Mouse (Mus musculus): ENCODE measurements around the gene Rgs9. TPM values are rescaled to one million over a fixed set of nuclear protein-coding genes. Genes with fewer than 3 reads are reported as not detected.

The Rgs9 gene
- polyA plus RNA-seq, 1 experiment from 2014 or later = 1.7 TPM

DNA sequence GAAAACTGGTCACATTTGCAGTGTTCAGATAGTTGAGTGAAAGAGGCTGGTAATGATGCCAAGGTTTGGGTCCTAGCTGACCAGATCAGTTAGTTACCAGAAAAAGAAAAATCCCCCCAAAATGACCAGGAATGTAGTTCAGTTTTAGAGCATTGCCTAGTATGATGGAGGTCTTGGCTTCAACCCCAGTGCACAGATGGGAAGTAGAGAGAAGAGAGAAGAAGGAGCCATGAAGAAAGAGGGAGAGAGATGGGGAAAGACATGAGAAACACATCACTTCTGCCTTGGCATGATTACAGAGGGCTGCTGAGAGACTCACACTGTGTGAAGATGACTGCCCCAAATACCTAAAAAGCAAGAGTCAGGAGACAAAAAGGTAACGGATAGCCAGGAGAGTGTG is 13.1 kb downstream of the Rgs9 start:
- DNase-seq (ENCODE audit: low spot score, missing footprints) = peak; percentile 49
- Histone ChIP-seq H3K27me3 (ENCODE audit: control insufficient read depth, insufficient read depth, low read length) (no peaks in the 10 kb centered on the region), H3K4me3 (ENCODE audit: low read depth, low read length) (no peak overlapping the region), H3K9me3 (ENCODE audit: control insufficient read depth, low read length) (no peaks in the 10 kb centered on the region), H3K4me1 (ENCODE audit: control insufficient read depth, insufficient read depth, low read length) (no peaks in the 10 kb centered on the region), H3K27ac (ENCODE audit: low read depth, low read length) (no peak overlapping the region), H3K9ac (ENCODE audit: low read length) (no peak overlapping the region), H3K4me2 (no peak overlapping the region), H3K36me3 (ENCODE audit: control insufficient read depth, insufficient read depth, low read length) (no peaks in the 10 kb centered on the region)
- ATAC-seq (ENCODE audit: low FRiP score) = no peak
- WGBS = 91% methylated on average over 1 of the region's 1 CpGs

- Histone ChIP-seq H3K4me2 (no peak overlapping the region), H3K27ac (ENCODE audit: low read depth, low read length) (no peak overlapping the region), H3K36me3 (ENCODE audit: control insufficient read depth, insufficient read depth, low read length) (no peaks in the 10 kb centered on the region), H3K27me3 (ENCODE audit: control insufficient read depth, insufficient read depth, low read length) (no peaks in the 10 kb centered on the region), H3K9ac (ENCODE audit: low read length) (no peak overlapping the region), H3K4me1 (ENCODE audit: control insufficient read depth, insufficient read depth, low read length) (no peaks in the 10 kb centered on the region), H3K9me3 (ENCODE audit: control insufficient read depth, low read length) (no peaks in the 10 kb centered on the region), H3K4me3 (ENCODE audit: low read depth, low read length) (no peak overlapping the region)
- WGBS = 83% methylated on average over 7 of the region's 7 CpGs
- ATAC-seq (ENCODE audit: low FRiP score) (no peak), DNase-seq (ENCODE audit: low spot score, missing footprints) (peak; percentile 71)
These were observed 19.7 kb downstream of the Rgs9 start for GRCm38 (mm10) chr11:109278186-109278585.

- WGBS = 88% methylated on average over 9 of the region's 9 CpGs
- no peak overlapping the region for H3K9ac ChIP-seq (ENCODE audit: low read length)
- no peaks in the 10 kb centered on the region for H3K9me3 ChIP-seq (ENCODE audit: control insufficient read depth, low read length)
- H3K4me3 ChIP-seq (ENCODE audit: low read depth, low read length) = no peak overlapping the region
- no peaks in the 10 kb centered on the region for H3K36me3 ChIP-seq (ENCODE audit: control insufficient read depth, insufficient read depth, low read length)
- no peak overlapping the region for H3K4me2 ChIP-seq
- H3K27ac ChIP-seq (ENCODE audit: low read depth, low read length) = no peak overlapping the region
- H3K27me3 ChIP-seq (ENCODE audit: control insufficient read depth, insufficient read depth, low read length) = no peaks in the 10 kb centered on the region
- no peak for DNase-seq (ENCODE audit: low spot score, missing footprints)
- no peak for ATAC-seq (ENCODE audit: low FRiP score)
- H3K4me1 ChIP-seq (ENCODE audit: control insufficient read depth, insufficient read depth, low read length) = no peaks in the 10 kb centered on the region
These were observed 26.5 kb downstream of the Rgs9 start for GRCm38 (mm10) chr11:109271399-109271798.

GRCm38 (mm10) chr11:109270366-109270765 is 27.6 kb downstream of the Rgs9 start:
- Histone ChIP-seq H3K9ac (ENCODE audit: low read length) (no peak overlapping the region), H3K4me2 (no peak overlapping the region), H3K9me3 (ENCODE audit: control insufficient read depth, low read length) (no peaks in the 10 kb centered on the region), H3K4me1 (ENCODE audit: control insufficient read depth, insufficient read depth, low read length) (no peaks in the 10 kb centered on the region), H3K27me3 (ENCODE audit: control insufficient read depth, insufficient read depth, low read length) (no peaks in the 10 kb centered on the region), H3K4me3 (ENCODE audit: low read depth, low read length) (no peak overlapping the region), H3K27ac (ENCODE audit: low read depth, low read length) (no peak overlapping the region), H3K36me3 (ENCODE audit: control insufficient read depth, insufficient read depth, low read length) (no peaks in the 10 kb centered on the region)
- WGBS = 74% methylated on average over 8 of the region's 8 CpGs
- DNase-seq (ENCODE audit: low spot score, missing footprints) (no peak), ATAC-seq (ENCODE audit: low FRiP score) (no peak)

GRCm38 (mm10) chr11:109269662-109270341 is 28.1 kb downstream of the Rgs9 start:
- no peak overlapping the region; the same call in 1 of the 2 replicates for H3K27ac ChIP-seq (ENCODE audit: low read depth, low read length)
- ATAC-seq (ENCODE audit: low FRiP score) = no peak
- DNase-seq (ENCODE audit: low spot score, missing footprints) = peak; percentile 77

GRCm38 (mm10) chr11:109269283-109269661 is 28.7 kb downstream of the Rgs9 start:
- H3K4me2 ChIP-seq = no peak overlapping the region
- H3K4me1 ChIP-seq (ENCODE audit: control insufficient read depth, insufficient read depth, low read length) = no peaks in the 10 kb centered on the region
- H3K36me3 ChIP-seq (ENCODE audit: control insufficient read depth, insufficient read depth, low read length) = no peaks in the 10 kb centered on the region
- H3K27ac ChIP-seq (ENCODE audit: low read depth, low read length) = no peak overlapping the region
- no peaks in the 10 kb centered on the region for H3K9me3 ChIP-seq (ENCODE audit: control insufficient read depth, low read length)
- H3K9ac ChIP-seq (ENCODE audit: low read length) = no peak overlapping the region
- DNase-seq (ENCODE audit: low spot score, missing footprints) (peak; percentile 71), ATAC-seq (ENCODE audit: low FRiP score) (no peak)
- 82% methylated on average over 5 of the region's 5 CpGs for WGBS
- no peaks in the 10 kb centered on the region for H3K27me3 ChIP-seq (ENCODE audit: control insufficient read depth, insufficient read depth, low read length)
- H3K4me3 ChIP-seq (ENCODE audit: low read depth, low read length) = no peak overlapping the region

More at GRCm38 (mm10) chr11:109269662-109270341, 28.1 kb downstream of the Rgs9 start:
- WGBS = 83% methylated on average over 16 of the region's 16 CpGs
- H3K4me1 ChIP-seq (ENCODE audit: control insufficient read depth, insufficient read depth, low read length) = no peaks in the 10 kb centered on the region
- no peak overlapping the region for H3K9ac ChIP-seq (ENCODE audit: low read length)
- no peaks in the 10 kb centered on the region for H3K9me3 ChIP-seq (ENCODE audit: control insufficient read depth, low read length)
- no peak overlapping the region for H3K4me3 ChIP-seq (ENCODE audit: low read depth, low read length)
- H3K36me3 ChIP-seq (ENCODE audit: control insufficient read depth, insufficient read depth, low read length) = no peaks in the 10 kb centered on the region
- no peaks in the 10 kb centered on the region for H3K27me3 ChIP-seq (ENCODE audit: control insufficient read depth, insufficient read depth, low read length)
- no peak overlapping the region for H3K4me2 ChIP-seq

DNA sequence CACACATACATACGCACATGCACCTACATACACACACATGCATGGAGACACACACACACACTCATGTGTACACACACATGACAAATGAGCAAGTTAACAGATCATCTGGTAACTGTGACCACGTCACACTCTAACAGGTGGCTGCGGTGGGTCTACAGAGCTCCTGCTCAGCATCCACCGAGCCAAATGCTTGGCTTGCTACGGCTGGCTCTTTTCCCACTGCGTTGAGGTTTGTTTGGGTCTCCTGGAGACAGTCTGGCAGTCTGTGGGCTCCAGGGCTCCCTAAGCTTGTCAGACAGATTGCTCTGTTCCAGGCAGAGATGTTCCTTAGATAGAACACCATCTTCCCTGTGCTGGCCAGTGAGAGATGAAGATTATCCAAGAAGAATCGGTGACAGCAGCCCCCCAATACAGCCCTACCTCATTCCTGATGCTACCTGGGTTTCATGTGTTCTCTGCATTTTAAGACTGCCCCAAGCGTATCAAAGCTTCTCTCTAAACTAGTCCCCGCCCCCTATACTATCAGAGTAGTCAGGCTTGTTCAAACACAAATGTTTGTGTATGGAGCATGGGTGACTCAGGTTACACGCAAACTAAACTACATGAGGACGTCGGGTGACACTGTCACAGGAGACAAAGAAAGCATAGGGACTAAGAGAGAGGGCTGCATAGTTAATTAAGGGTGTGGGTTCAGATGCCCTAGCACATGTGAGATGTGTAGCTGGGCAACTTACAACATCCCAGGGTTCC is 31.6 kb downstream of the Rgs9 start:
- Histone ChIP-seq H3K9ac (ENCODE audit: low read length) (no peak overlapping the region), H3K9me3 (ENCODE audit: control insufficient read depth, low read length) (no peaks in the 10 kb centered on the region), H3K36me3 (ENCODE audit: control insufficient read depth, insufficient read depth, low read length) (no peaks in the 10 kb centered on the region), H3K4me3 (ENCODE audit: low read depth, low read length) (no peak overlapping the region), H3K27me3 (ENCODE audit: control insufficient read depth, insufficient read depth, low read length) (no peaks in the 10 kb centered on the region), H3K27ac (ENCODE audit: low read depth, low read length) (no peak overlapping the region), H3K4me2 (no peak overlapping the region), H3K4me1 (ENCODE audit: control insufficient read depth, insufficient read depth, low read length) (no peaks in the 10 kb centered on the region)
- WGBS = 92% methylated on average over 12 of the region's 12 CpGs
- ATAC-seq (ENCODE audit: low FRiP score) (no peak), DNase-seq (ENCODE audit: low spot score, missing footprints) (no peak)

DNA sequence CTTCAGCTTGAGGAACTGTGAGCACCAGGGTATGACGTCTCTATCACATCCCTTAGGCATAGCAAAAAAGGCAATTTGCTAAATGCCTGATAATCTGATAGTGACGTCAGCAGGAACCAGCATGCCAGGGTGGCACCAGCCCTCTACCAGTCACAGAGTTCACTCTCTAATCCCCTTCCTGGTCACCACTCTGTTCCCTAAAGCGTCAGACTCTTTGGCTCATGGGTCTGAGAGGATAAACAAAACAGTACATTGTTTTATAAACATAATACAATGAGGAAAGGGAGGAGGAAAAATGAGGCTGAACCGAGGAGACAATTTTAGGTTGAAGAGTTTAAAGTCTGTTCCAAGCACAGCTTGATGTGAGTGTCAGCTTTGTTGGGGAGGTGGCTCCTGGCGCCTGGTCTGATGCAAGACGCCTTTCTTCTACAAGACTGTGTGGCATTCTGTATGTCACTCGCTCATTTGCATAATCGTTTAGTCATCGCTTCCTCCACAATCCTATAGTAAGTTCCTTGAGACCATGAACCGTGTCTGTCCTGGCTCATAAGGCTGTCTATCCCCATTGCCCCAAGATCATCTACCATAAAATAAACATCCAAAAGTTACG is 33.7 kb downstream of the Rgs9 start:
- H3K4me2 ChIP-seq = no peak overlapping the region
- no peaks in the 10 kb centered on the region for H3K27me3 ChIP-seq (ENCODE audit: control insufficient read depth, insufficient read depth, low read length)
- no peaks in the 10 kb centered on the region for H3K36me3 ChIP-seq (ENCODE audit: control insufficient read depth, insufficient read depth, low read length)
- H3K9ac ChIP-seq (ENCODE audit: low read length) = no peak overlapping the region
- 75% methylated on average over 11 of the region's 11 CpGs for WGBS
- ATAC-seq (ENCODE audit: low FRiP score) (no peak), DNase-seq (ENCODE audit: low spot score, missing footprints) (no peak)
- no peaks in the 10 kb centered on the region for H3K4me1 ChIP-seq (ENCODE audit: control insufficient read depth, insufficient read depth, low read length)
- no peak overlapping the region for H3K27ac ChIP-seq (ENCODE audit: low read depth, low read length)
- H3K4me3 ChIP-seq (ENCODE audit: low read depth, low read length) = no peak overlapping the region
- no peaks in the 10 kb centered on the region; the same call in 1 of the 2 replicates for H3K9me3 ChIP-seq (ENCODE audit: control insufficient read depth, low read length)

GRCm38 (mm10) chr11:109260561-109260960 is 37.4 kb downstream of the Rgs9 start:
- Histone ChIP-seq H3K4me3 (ENCODE audit: low read depth, low read length) (no peak overlapping the region), H3K27ac (ENCODE audit: low read depth, low read length) (no peak overlapping the region), H3K4me1 (ENCODE audit: control insufficient read depth, insufficient read depth, low read length) (no peaks in the 10 kb centered on the region), H3K27me3 (ENCODE audit: control insufficient read depth, insufficient read depth, low read length) (no peaks in the 10 kb centered on the region), H3K36me3 (ENCODE audit: control insufficient read depth, insufficient read depth, low read length) (no peaks in the 10 kb centered on the region), H3K4me2 (no peak overlapping the region), H3K9me3 (ENCODE audit: control insufficient read depth, low read length) (no peaks in the 10 kb centered on the region; the same call in 1 of the 2 replicates), H3K9ac (ENCODE audit: low read length) (no peak overlapping the region)
- no peak for ATAC-seq (ENCODE audit: low FRiP score)
- peak; percentile 10 for DNase-seq (ENCODE audit: low spot score, missing footprints)
- 95% methylated on average over 7 of the region's 7 CpGs for WGBS
